Mouse (Mus musculus): ENCODE measurements around the gene Ocln. TPM values are rescaled to one million over a fixed set of nuclear protein-coding genes. Genes with fewer than 3 reads are reported as not detected.

Gene Ocln
- polyA plus RNA-seq, 1 experiment: not detected

- TF ChIP-seq CTCF (IDR thresholded peaks at IDR 0.05; ENCODE audit: borderline replicate concordance, insufficient read depth, low read length) (no peak), POLR2A (IDR thresholded peaks at IDR 0.05; ENCODE audit: low read depth, low read length) (no peak)
- Histone ChIP-seq H3K27ac (ENCODE audit: insufficient read depth, low read length) (no peak overlapping the region), H3K4me1 (ENCODE audit: control insufficient read depth, insufficient read depth, low read length) (no peaks in the 10 kb centered on the region), H3K4me3 (ENCODE audit: insufficient read depth, low read length) (no peak overlapping the region)
Observed at GRCm38 (mm10) chr13:100449495-100449894, 103.0 kb downstream of the Ocln start.

Other genes with a start within 250 kb of the Ocln start
- 0.11 TPM in 1 of 2 replicates, not detected in the other for gene Naip6, start 235.0 kb downstream of the Ocln start, polyA plus RNA-seq (2011; ENCODE audit: insufficient read length, low read depth, missing spikeins)
- gene Naip1, start 99.8 kb downstream of the Ocln start, polyA plus RNA-seq (2011; ENCODE audit: insufficient read length, low read depth, missing spikeins): not detected in 2 replicates
- 30.8 and 42.1 TPM in 2 replicates for gene Gtf2h2, start 60.1 kb downstream of the Ocln start, polyA plus RNA-seq (2011; ENCODE audit: insufficient read length, low read depth, missing spikeins)
- 0.17 TPM in 1 of 2 replicates, not detected in the other for gene Marveld2, start 64.3 kb upstream of the Ocln start, polyA plus RNA-seq (2011; ENCODE audit: insufficient read length, low read depth, missing spikeins)
- 209 and 222 TPM in 2 replicates for gene Ak6, start 98.3 kb upstream of the Ocln start, polyA plus RNA-seq (2011; ENCODE audit: insufficient read length, low read depth, missing spikeins)
- 21.9 and 22.0 TPM in 2 replicates for gene Rad17, start 98.3 kb upstream of the Ocln start, polyA plus RNA-seq (2011; ENCODE audit: insufficient read length, low read depth, missing spikeins)
- 3.9 and 6.2 TPM in 2 replicates for gene Taf9, start 98.9 kb upstream of the Ocln start, polyA plus RNA-seq (2011; ENCODE audit: insufficient read length, low read depth, missing spikeins)
- gene Ccdc125, start 117.0 kb upstream of the Ocln start, polyA plus RNA-seq (2011; ENCODE audit: insufficient read length, low read depth, missing spikeins): 1.4 and 2.3 TPM in 2 replicates
- gene Cdk7, start 178.2 kb upstream of the Ocln start, polyA plus RNA-seq (2011; ENCODE audit: insufficient read length, low read depth, missing spikeins): 81.4 and 82.4 TPM in 2 replicates
- gene Mrps36, start 191.9 kb upstream of the Ocln start, polyA plus RNA-seq (2011; ENCODE audit: insufficient read length, low read depth, missing spikeins): 62.8 and 64.2 TPM in 2 replicates
- 17.4 and 20.9 TPM in 2 replicates for gene Cenph, start 223.2 kb upstream of the Ocln start, polyA plus RNA-seq (2011; ENCODE audit: insufficient read length, low read depth, missing spikeins)
- 84.2 and 103 TPM in 2 replicates for gene Ccnb1, start 233.9 kb upstream of the Ocln start, polyA plus RNA-seq (2011; ENCODE audit: insufficient read length, low read depth, missing spikeins)